Mouse (Mus musculus) hindbrain, embryonic 14.5 days (tissue): ENCODE measurements around the gene Elmo3. TPM values are rescaled to one million over a fixed set of nuclear protein-coding genes. Genes with fewer than 3 reads are reported as not detected.

Experiments used
- ATAC-seq: fragments of 200-750 bp; cut with Nextera tagmentation; 2 replicates; pipeline ENCODE4 v1.8.0; 2017; ENCODE audit warnings: moderate number of reproducible peaks, mild to moderate bottlenecking, moderate TSS enrichment, moderate library complexity; ENCODE audit not compliant: low FRiP score
- DNase-seq: peaks from one replicate; pipeline ENCODE4 v3.0.0-alpha.2; 2015; ENCODE audit warnings: low spot score
- H3K27ac ChIP-seq: fragments of 300-500 bp; sonication (generic); 2 replicates; pipeline ENCODE4 v1.5.1; 2014; ENCODE audit warnings: mild to moderate bottlenecking, moderate library complexity
- H3K27me3 ChIP-seq: fragments of 300-500 bp; sonication (generic); 2 replicates; pipeline ENCODE4 v1.6.1; 2014; ENCODE audit warnings: mild to moderate bottlenecking, low read length, mixed read lengths; ENCODE audit not compliant: control insufficient read depth, insufficient read depth
- H3K36me3 ChIP-seq: fragments of 300-500 bp; sonication (generic); replicated peaks from 2 replicates; pipeline ENCODE4 v1.6.1; 2014; ENCODE audit not compliant: control insufficient read depth, insufficient read depth
- H3K4me1 ChIP-seq: fragments of 300-500 bp; sonication (generic); replicated peaks from 2 replicates; pipeline ENCODE4 v1.6.1; 2014; ENCODE audit warnings: antibody characterized with exemption, low read length, mixed read lengths; ENCODE audit not compliant: control insufficient read depth, insufficient read depth
- H3K4me2 ChIP-seq: fragments of 300-500 bp; sonication (generic); replicated peaks from 2 replicates; pipeline ENCODE4 v1.6.1; 2014; ENCODE audit warnings: mild to moderate bottlenecking, moderate library complexity
- H3K4me3 ChIP-seq: fragments of 300-500 bp; sonication (generic); replicated peaks from 2 replicates; pipeline ENCODE4 v1.5.1; 2014; ENCODE audit warnings: mild to moderate bottlenecking, low read length
- H3K9ac ChIP-seq: fragments of 300-500 bp; sonication (generic); 2 replicates; pipeline ENCODE4 v1.6.1; 2014
- H3K9me3 ChIP-seq: fragments of 300-500 bp; sonication (generic); 2 replicates; pipeline ENCODE4 v1.6.1; 2016; ENCODE audit warnings: low read length; ENCODE audit not compliant: control insufficient read depth
- WGBS: fragments of 180-500 bp; shearing (Covaris S2); extraction: QIAGEN DNeasy Blood & Tissue Kit; methylation state at CpG from one replicate; pipeline ENCODE4 v1.1.7; 2014; 5-methylcytosine and 5-hydroxymethylcytosine counted together
- polyA plus RNA-seq: library from polyadenylated mRNA; unstranded; fragments of >200 nt; fragmentation: Nextera tagmentation; extraction: Ambion mirVana; gene quantifications from 2 replicates; pipeline ENCODE4 v1.2.1, GENCODE M21; 2014

The Elmo3 gene
- polyA plus RNA-seq, 1 experiment from 2014 or later, result 1.6 TPM

DNA sequence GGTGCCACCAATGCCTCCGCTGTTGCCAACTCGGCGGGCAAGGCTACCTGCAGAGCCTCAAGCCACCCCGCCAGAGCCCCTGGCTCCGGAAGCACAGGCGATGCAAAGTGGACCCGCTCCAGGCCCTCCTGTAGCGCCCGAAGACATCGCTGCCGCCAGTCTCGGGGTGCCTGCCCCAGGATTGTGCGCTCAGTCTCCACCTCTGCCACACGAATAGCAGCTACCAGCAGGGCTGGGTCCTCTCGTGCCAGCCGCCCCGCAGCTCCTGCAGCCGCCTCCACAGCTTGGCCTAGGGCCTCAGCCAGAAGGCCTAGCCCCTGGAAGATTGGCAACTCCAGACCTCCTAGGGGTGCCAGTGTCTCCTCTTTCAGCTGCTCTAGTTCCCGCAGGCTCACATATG is 12.0 kb upstream of the Elmo3 start:
- H3K27ac ChIP-seq, result no peak overlapping the region
- no peaks in the 10 kb centered on the region for H3K36me3 ChIP-seq
- no peak overlapping the region for H3K4me3 ChIP-seq
- H3K4me2 ChIP-seq, result no peak overlapping the region
- H3K4me1 ChIP-seq, result peaks cover 24% of the 10 kb centered on the region
- 71% methylated on average over 19 of the region's 19 CpGs for WGBS
- no peak overlapping the region for H3K9ac ChIP-seq
- no peak for DNase-seq
- no peak for ATAC-seq
- H3K9me3 ChIP-seq, result no peaks in the 10 kb centered on the region
- 0 out of 2 replicates have a peak, but pooled peaks cover 8% of the 10 kb centered on the region for H3K27me3 ChIP-seq

DNA sequence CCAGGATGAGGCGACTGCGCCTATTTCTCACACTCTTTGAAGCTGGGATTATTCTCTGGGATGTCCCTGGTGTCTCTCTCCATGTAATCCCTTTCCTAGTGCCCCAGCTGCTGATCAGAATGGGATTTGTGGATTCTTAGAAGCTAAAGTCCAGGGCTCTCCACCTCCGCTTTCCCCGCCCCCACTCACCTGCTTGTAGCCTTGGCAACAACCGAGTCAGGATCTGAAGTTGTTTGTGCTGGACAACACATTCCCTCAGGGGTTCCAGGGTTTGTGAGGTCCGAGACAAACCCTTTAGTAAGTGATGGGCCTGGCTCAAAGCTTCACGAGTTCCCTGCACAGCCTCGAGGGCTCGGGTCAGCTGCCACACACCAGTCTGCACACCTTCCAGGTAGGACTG is 10.6 kb upstream of the Elmo3 start:
- Histone ChIP-seq H3K4me1 (peaks cover 32% of the 10 kb centered on the region), H3K4me2 (no peak overlapping the region), H3K27me3 (0 out of 2 replicates have a peak, but pooled peaks cover 8% of the 10 kb centered on the region), H3K27ac (no peak overlapping the region), H3K9me3 (no peaks in the 10 kb centered on the region), H3K4me3 (no peak overlapping the region), H3K36me3 (peaks cover 4% of the 10 kb centered on the region), H3K9ac (no peak overlapping the region)
- DNase-seq (no peak), ATAC-seq (no peak)
- WGBS, result 74% methylated on average over 9 of the region's 9 CpGs

DNA sequence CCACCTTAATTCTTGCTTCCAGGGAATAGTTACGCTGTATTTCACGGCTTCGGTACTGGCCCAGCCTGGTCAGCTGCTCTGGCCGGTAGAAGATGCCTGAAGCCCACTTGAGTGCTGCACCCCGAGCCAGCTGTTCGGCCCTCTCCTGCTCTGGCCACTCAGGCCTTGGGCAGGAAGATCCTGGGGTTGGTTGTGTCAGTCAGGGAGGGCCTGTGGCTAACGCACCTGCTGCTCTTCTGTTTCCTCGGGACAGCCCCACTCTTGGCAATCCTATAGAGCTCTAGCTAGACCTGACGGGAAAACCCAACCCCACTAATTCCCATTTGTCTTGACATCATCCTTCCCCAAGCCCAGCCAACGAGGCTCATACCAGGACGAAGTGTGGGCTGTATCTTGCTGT is 10.1 kb upstream of the Elmo3 start:
- Histone ChIP-seq H3K4me1 (peaks cover 27% of the 10 kb centered on the region), H3K9me3 (no peaks in the 10 kb centered on the region), H3K4me3 (peak overlapping the region; percentile 3; the same call in 1 of the 2 replicates), H3K27me3 (0 out of 2 replicates have a peak, but pooled peaks cover 6% of the 10 kb centered on the region), H3K9ac (peak overlapping the region; percentile 6; the same call in 1 of the 2 replicates), H3K27ac (0 out of 2 replicates have a peak overlapping the region, but pooled peaks have one; percentile 20), H3K4me2 (no peak overlapping the region), H3K36me3 (peaks cover 9% of the 10 kb centered on the region)
- DNase-seq (no peak), ATAC-seq (no peak)
- WGBS, result 70% methylated on average over 11 of the region's 11 CpGs

DNA sequence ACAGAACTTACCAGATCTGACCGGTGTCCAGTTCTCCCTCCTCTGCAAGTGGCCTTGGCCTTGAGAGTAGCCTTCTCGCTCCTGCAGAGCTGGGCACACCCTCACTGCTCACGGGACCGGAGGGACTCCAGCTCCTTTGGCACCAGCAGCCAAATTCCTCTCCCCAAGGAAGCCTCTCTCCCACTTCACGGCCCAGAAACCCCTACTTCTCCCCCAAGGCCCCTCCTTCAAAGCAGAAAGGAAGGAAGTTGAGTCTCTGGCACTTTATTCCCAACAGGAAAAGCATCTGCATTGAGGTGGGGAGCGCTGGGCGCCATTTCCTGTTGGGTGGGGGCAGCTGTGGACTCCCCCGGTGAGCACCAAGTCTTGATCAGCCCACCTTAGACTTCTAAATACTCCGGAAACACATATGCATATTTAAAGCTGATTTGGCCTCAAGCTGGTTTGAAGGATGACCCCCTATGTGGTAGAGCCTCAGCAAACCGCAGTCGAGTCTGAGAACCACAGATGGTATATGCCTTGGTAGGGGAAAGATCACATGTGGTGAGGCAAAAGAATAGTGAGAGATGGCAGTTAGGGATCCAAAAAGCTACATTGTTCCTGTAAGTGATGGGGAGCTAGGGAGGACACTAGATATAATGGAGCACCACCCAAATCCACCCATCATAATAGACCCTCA is 9.4 kb upstream of the Elmo3 start, which contains the start of gene Exoc3l:
Exoc3l (minus strand) TSS at position 207 of the 679 bp plus-strand sequence.
- 0 out of 2 replicates have a peak within 1 kb of the TSS, but pooled peaks have one; percentile 20 for H3K27ac ChIP-seq

DNA sequence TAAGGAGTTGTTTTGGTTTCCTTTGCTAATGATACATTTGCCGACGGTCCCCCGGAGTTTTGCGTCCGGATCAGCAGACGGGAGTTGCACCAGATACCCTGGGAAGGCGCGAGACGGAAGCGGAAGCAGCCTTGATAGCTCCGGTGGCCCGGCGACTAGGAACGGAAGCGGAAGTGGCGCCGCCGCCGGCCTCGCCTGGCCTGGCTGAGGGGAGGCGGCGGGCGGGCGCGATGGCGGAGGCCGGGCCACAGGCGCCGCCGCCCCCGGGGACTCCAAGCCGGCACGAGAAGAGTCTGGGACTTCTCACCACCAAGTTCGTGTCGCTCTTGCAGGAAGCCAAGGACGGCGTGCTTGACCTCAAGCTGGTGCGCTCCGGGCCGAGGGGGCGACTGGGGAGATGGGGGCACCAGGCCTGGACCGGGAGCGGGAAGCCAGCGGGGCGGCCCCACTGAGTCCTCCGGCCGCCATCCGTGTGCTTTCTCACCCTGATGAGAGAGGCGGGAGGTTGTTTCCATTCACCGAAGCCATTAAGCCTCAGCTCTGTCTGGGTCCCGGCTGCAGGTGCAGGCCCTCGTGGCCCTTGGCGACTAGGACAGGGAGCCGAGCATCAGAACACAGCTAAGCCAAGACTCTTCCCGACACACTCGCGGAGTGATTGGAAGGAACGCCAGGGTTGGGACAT is 7.7 kb upstream of the Elmo3 start, which contains the start of gene E2f4:
E2f4 (plus strand) TSS at position 153 of the 682 bp plus-strand sequence.
- Histone ChIP-seq H3K4me3 (peak within 1 kb of the TSS; percentile 91), H3K36me3 (peaks cover 33% of the 10 kb centered on the region), H3K9ac (peak within 1 kb of the TSS; percentile 91), H3K27me3 (no peaks in the 10 kb centered on the region), H3K27ac (peak within 1 kb of the TSS; percentile 56; the same call in 1 of the 2 replicates), H3K9me3 (no peaks in the 10 kb centered on the region), H3K4me1 (peaks cover 17% of the 10 kb centered on the region), H3K4me2 (peak within 1 kb of the TSS; percentile 86)
- peak; percentile 91 for DNase-seq
- WGBS, result under 1% methylated on average over 54 of the region's 58 CpGs
- ATAC-seq, result peak; percentile 90

More for the DNA sequence above, 9.4 kb upstream of the Elmo3 start, which contains the start of gene Exoc3l:
- Histone ChIP-seq H3K27me3 (no peaks in the 10 kb centered on the region), H3K4me3 (peak within 1 kb of the TSS; percentile 3; the same call in 1 of the 2 replicates), H3K36me3 (peaks cover 17% of the 10 kb centered on the region), H3K4me2 (peak within 1 kb of the TSS; percentile 86), H3K4me1 (peaks cover 19% of the 10 kb centered on the region), H3K9me3 (no peaks in the 10 kb centered on the region), H3K9ac (peak within 1 kb of the TSS; percentile 91)
- ATAC-seq (no peak), DNase-seq (no peak)
- WGBS, result 68% methylated on average over 11 of the region's 11 CpGs

DNA sequence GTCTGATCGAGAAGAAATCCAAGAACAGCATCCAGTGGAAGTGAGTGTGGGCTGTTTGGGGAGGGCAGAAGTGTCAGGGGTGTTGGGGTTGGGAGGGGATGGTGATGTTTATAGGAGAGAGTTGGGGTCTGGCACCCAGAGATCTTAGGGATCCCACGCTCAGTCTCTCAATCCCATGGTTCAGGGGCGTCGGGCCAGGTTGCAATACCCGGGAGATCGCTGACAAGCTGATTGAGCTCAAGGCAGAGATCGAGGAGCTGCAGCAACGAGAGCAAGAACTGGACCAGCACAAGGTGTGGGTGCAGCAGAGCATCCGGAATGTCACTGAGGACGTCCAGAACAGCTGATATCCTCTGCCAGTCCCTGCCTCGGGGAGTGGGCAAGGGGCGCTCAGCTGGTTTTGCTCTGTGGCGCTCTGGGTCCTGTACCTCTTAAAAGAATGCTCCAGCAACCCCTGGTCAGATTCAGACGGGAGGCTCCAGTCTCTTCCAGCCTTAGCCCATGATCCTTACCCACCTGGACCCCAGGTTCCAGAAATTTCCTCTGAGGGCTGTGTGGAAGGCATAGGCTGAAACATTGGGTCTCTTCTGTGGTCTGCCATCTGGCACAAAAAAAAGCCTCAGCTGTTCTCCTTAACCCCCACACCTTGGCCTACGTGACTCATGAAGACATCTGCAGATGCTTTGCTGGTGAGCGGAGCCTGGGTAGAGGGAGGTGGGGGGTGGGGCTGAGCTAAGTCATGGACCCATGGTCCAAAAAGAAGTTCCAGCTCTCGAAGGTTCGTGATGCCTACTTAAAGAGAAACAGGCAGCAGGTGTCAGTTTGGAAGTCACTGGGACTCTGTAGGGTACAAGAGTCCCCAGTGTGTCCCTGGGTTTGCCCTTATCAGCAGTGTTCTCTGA is 6.8 kb upstream of the Elmo3 start:
- peak overlapping the region; percentile 91 for H3K4me3 ChIP-seq

DNA sequence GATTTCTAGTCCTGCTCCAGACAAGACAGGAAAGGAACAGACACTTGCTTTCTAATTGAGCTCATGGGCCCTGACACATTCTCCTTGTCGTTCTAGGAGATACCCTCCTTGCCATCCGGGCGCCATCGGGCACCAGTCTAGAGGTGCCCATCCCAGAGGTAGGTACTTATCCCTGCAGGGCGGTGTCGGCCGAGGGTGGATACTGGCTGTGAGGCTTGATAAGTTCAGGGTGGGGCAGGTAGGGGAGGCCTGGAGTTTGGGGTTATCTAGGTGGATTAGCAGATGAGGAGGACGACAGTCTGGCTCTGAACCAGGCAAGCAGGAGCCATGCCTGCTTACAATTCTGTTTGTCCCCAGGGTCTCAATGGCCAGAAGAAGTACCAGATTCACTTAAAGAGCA is 5.4 kb upstream of the Elmo3 start:
- Histone ChIP-seq H3K4me1 (peaks cover 17% of the 10 kb centered on the region), H3K9ac (no peak overlapping the region), H3K27me3 (no peaks in the 10 kb centered on the region), H3K27ac (no peak overlapping the region), H3K4me3 (no peak overlapping the region), H3K4me2 (no peak overlapping the region), H3K36me3 (peaks cover 56% of the 10 kb centered on the region), H3K9me3 (no peaks in the 10 kb centered on the region)
- ATAC-seq (no peak), DNase-seq (no peak)
- WGBS, result 96% methylated on average over 8 of the region's 8 CpGs

More for the DNA sequence above, 6.8 kb upstream of the Elmo3 start:
- WGBS, result 65% methylated on average over 18 of the region's 18 CpGs
- Histone ChIP-seq H3K27me3 (no peaks in the 10 kb centered on the region), H3K4me2 (peak overlapping the region; percentile 86), H3K9me3 (no peaks in the 10 kb centered on the region), H3K27ac (no peak overlapping the region), H3K9ac (peak overlapping the region; percentile 91), H3K36me3 (peaks cover 42% of the 10 kb centered on the region), H3K4me1 (peaks cover 17% of the 10 kb centered on the region)
- ATAC-seq, result no peak
- DNase-seq, result no peak

DNA sequence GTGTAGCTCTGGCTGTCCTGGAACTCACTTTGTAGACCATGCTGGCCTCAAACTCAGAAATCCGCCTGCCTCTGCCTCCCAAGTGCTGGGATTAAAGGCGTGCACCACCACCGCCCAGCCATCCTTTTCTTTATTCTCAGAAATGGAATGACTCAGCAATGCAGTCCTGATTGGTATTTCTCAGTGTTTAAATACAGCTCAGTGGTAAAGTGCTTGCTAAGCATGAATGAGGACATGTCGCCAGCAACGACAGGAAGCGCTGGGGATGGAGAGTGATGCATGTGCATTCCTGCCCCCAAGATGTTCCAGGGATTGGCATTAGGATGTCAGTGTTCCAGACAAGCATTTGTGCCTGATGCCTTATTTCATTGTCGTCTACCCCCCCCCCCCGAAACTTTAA is 2.0 kb upstream of the Elmo3 start:
- WGBS, result 87% methylated on average over 8 of the region's 8 CpGs
- Histone ChIP-seq H3K36me3 (peaks cover 77% of the 10 kb centered on the region), H3K27ac (no peak overlapping the region), H3K9ac (no peak overlapping the region), H3K4me1 (peaks cover 18% of the 10 kb centered on the region), H3K9me3 (no peaks in the 10 kb centered on the region), H3K4me2 (no peak overlapping the region), H3K4me3 (no peak overlapping the region), H3K27me3 (no peaks in the 10 kb centered on the region)
- ATAC-seq, result no peak
- no peak for DNase-seq
